Mouse (Mus musculus) cerebellum, postnatal 4 days (tissue): Measurements from ENCODE around the gene Syne2.

Experiments used
- DNase-seq, 2 experiments: peaks; one replicate each; pipeline ENCODE4 v3.0.0; 2022; ENCODE audit warnings: low spot score in 2 of 2, mixed read lengths in 1 of 2

Syne2 gene

DNA sequence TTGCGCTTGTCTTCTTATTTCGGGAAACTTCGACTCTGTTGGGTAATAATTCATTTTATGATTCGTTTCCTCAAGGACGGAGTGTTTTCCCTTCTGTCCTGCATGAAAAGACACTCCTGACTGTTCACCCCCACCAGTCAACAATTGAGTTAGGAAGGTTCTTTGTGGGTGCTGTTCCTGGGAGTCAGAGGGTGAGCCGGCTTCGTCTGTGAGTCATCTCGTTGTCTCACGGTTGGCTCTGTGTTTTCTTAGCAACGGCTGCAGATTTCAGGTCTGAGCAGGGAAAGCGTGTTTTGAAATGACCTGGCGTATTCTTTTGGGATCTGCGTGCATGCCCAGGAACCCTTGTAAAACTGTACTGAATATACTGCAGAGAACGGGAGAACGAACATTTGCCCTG, 9.8 kb downstream of the Syne2 start:
- DNase-seq, result no peak

DNA sequence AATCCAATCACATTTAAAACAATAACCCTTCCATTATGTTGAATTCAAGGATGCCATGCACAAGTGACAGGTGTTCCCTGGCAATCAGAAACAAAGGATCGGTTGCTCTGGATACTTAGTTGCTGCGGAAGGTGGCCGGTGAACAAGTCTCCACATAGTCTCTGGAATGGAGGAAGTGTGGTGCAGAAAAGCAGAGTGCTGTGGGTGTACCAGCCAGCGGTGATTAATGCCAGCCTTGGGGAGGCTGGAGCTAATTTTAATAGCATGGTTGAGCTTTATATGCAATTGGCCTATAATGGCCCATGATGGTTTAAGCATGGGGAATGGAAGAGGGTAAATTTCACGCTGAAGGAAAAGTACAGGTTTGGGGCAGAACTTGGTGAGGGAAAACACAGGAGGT, 11.7 kb downstream of the Syne2 start:
- no peak for DNase-seq

DNA sequence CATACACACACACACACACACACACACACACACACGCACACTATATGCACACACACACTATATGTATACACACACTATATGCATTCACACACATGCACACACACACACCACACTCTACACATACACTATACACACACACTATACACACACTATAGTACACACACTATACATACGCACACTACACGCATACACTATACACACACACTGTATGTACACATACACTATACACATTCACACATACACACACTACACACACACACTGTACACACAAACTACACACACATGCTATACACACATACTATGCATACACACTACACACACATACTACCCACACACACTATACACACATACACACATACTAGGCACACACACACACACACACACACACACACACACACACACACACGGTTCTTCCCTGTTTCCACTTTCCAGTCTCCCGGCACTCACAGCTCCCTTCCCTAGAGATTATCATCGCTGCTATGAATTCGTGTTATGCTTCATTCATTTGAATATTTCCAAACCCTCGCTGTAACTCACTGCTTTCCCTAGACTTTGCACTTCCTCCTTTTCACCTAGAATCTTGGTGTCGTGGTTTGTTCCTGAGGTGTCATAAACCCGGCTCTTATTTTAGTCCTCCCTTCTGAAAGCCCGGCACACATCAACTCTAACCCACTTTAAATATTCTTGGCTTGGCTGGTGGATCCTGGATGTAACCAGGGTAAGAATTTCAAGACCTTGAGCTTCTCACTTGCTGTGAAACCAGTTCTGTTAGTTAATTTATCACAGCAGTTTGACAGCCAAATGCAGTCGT, 15.4 kb downstream of the Syne2 start:
- no peak for DNase-seq

DNA sequence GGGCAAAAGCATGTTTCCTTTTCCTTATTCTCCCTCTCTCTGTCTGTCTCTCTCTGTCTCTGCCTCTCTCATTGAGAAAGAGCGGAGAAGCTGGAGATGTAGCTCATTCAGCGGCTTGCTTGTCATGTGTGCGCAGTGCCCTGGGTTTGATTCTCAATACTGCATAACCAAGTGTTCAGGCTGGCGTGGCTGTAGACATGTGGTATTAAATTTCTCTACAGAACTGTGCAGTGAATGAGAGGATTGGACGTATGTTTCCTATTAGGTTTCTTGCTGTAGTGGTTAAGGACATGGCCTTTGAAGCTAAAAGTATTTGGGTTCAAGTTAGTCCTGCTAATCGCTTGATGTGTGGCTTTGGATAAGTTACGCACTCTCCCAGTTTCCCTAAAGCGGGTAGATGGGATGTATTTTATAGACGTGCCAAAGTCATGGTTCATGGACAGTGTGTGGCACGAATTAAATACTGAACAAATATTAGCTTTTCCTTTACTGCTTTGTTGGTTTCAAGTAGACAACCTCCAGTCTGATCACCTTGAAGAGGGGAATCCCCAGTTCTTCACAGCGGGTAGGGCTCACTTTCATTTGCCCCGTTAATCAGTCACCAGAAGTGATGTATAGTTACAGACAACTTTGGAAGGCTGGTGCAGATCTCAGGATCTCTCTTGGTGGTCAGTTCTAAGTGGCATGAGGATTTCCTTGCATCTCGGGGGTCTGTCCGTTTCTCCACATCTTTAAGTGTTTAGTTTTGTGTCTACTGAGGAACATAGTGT, 16.2 kb downstream of the Syne2 start:
- no peak for DNase-seq

DNA sequence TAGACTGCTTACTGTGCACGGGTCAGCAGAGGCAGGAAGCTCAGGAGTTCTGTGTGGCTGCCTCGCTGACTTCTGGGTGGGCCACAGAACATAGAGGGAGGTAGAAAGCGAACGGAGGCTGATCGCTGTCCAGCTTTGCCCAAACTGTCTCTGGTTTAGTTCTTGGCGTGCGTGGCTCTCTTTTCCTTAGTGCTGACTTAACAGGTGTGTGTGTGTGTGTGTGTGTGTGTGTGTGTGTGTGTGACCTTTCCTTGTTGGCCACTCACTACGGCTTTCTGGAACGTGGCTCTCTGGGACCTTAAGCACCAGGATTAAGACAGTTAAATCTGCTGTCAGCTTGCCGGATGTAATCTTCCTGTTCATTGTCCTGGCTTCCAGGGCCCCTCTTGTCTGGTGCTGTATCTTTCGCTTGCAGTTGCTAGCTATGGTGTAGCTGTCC, 18.6 kb downstream of the Syne2 start:
- DNase-seq, result no peak

DNA sequence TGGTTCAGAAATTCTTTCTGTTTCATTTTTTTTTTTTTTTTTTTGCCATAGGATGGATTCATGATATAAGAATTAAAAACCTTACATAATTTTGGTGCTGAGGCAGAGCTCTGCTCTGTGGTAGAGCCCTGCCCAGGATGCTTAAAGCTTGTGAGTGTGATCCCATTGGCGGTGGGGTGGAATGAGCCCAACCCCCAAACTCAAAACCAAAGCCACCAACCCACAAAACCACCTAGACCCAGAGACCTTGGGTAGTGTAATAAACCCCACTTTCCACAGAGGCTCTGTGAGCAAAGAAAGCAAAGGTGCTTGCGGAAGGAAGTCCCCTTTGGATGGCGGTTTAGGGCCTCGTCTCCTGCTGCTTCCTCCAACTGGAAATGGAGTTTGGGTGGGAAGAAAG, 19.5 kb downstream of the Syne2 start:
- no peak for DNase-seq

DNA sequence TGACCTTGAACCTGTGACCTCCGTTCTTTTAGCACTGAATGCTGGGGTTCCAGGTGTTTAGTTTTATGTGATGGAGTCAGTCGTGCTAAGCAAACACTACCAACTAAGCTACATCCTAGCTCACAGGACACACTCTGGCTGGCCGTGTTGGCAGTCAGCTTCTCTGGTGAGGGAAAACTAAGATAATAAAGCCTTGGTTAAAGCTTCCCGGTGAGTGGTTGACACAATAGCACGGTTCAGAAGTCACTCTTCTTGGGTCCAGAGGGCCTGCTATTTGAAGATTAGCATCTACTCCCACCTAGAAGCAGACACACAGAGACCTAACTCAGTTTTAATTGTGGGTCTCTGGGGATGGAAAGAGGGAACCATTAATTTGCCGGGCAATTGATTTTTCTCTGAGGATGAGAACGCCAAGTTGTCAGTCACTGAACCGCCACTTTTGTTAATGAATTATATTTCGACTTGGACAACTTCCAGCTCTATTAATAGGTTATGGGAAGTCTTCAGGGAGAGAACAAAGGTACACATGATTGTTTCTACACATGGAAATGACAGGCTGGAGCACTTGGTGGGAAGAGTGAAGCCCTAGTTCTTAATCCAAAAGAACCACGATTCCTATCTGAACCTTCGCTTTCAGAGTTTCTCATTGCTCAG, 21.3 kb downstream of the Syne2 start:
- DNase-seq, result no peak

DNA sequence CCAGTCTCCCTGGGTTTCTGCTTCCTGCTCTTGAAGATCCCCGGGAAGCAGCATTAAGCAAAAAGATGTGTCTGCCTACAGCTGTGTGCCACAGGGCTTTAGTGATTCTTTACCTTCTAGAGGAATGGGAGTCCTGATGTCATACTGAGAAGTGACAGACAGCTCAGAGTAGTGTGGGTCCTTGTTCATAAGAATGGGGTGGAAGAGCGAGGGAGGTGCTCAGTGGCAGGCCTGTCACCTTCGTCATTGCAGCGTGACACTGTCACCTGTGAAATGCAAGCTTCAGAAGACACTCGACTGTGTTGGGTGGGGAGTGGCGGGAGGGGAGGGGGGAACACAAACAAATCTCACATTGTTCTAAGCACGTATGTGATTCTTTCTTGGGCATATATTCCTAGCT, 23.2 kb downstream of the Syne2 start:
- no peak for DNase-seq

DNA sequence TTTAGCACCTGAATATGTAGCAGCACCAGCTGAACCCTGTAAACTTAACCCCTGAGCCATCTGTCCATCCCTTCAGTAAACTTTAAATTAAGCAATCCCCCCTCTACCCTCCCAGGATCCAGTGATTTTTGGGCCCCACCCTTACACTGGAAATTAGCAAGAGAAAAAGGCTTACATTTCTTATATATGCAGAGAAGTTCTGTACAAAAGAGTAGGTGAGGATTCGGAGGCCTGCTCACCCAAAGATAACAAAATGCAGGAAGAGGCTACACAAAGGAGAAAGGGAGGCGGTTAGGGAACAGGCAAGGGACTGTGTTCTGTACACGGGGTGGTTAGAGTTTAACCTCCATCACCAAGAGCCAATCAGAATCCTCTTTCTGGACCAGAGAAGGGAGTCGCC, 26.4 kb downstream of the Syne2 start:
- DNase-seq, result no peak

DNA sequence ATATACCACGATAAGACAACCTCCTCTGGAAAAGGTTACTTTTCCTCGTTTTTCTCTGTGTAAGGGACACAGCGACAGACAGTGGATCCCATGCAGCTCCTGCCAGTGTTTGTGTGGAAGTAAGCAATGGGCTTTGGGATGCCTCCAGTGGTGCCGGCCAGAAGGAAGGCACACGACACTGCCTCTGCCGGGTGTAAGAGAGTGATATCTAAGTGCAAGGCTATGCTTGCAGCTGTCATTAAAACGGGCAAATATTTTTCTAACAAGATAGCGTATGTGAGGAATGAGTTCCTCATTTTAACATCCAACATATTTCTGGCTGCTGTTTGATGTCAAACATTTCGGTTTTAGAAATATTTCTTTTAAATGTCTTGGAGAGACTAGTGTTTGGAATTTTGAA, 27.1 kb downstream of the Syne2 start:
- DNase-seq, result no peak

DNA sequence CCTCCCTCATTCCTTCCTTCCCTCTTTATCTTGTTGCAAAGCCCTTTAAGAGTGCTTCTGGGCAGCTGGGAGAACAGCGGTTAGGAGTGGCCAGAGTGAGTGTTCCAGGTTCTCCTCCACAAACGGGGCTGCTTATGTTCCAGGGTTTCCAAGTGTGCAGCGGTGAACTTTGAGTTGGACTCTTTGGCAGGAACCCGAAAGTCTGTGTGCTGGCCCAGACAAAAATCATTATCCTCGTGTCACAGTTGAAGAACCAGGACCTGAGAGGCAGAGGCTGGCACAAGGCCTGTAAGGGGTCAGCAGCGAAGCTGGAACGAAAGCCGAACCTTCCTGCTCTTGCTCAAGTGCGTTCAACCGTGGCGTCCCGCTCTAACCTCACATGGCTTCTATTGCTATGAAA, 28.6 kb downstream of the Syne2 start:
- no peak for DNase-seq

DNA sequence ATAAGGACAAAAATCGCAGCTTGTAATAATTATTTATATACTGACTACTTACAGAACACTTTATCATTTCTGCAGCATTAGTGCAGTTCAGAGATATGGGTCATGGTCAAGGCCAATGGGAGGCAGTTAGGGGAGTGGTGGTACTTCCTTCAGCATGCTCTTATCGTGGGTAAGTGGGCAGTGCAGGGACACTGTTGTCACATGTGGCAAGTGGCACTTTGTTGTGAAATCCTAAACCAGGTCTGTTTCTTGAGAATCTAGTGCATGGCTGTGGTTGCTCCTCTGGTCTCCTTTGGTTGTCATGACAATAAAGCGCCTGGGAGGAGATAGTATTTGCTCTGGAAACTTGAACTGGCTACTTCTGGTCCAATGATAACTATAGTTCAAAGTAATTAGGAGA, 32.3 kb downstream of the Syne2 start:
- no peak for DNase-seq

DNA sequence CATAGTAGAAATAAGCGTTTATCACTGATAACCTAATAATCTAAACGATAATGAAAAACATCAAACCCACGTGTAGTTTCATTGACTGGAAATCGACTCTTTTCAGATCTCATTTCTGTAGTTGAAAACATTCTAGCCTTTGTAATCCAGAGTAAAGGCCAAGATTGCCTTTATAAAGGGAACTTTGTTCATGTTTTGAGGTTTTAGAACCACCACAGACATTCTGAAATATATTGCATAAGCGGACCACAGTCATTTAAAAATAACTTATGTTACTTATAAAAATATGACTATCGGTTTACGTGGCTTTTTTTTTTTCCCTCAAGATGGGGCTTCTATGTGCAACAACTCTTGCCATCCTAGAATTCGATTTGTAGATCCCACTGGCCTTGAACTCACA, 33.5 kb downstream of the Syne2 start:
- no peak for DNase-seq

DNA sequence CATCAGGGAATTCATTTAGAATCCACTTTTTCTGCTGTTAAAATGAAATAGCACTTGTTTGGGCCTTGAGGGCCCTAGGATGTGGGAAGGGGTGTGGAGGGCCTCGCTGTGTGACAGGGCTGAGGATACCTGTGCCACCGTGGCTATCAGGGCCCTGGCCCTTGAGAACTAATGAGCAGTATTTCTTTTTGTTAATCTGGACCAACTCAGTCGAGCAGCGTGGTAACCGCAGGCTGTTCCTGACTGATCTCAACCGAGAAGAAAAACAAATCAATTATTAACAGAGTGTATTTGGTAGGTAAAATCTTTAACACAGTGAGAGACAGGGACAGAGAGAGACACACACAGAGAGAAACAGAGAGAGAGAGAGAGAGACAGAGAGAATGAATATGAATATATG, 34.5 kb downstream of the Syne2 start:
- DNase-seq, result no peak

DNA sequence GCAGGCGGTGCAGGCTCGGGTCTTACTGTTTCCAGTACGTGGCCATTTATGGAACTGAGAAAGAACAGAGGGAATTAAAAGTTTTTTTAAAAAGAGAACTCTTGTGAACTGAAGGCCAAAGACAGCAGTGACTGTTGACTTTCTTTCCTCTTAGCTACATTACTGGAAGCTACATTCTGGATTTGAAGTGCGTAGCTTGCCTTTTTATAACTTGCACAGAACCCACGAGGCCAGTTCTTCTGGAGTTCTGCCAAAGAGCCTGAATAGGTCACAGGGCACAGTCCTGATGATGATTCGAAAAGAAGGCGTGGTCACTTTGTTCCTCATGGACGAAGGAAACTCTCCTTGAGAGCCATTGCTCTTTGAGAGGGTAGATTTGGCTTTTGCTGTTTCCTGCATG, 35.6 kb downstream of the Syne2 start:
- no peak for DNase-seq

DNA sequence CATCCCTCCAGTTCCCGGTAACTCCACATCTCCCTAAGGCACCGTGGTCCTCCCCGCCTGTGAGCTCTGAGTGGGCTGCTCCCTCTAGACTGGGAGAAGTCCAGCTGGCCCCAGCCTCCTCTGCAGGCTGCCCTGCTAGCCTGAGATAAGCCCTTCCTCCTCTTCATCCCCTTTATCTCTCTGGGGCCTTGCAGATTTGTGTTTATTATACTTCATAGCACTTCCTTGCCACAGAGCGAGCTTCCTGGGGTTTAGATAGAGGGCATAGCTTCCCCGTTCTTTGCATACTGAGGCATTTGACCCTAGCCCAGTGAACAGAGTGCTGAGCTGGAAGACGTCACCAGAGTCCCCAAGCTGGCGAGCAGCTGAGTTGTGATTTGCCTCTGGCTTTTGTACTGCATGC, 37.1 kb downstream of the Syne2 start:
- no peak for DNase-seq

DNA sequence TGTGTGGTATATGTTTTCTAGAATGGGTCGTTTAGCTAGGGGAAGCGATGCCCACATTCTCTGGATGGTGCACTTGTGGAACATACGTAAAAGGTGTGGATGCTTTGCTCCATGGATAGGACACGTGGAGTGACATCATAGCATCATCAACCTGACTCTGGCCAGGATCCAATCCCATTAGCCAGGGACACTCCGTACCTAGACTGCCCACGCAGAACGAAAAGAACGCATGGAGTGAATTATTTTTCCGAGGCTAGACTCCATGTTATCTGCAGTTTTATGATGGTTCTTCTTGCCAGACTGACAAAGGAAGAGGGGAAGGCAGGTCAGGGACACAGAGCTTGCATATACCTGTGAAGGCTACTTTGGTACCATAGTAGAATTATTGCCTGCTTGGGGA, 37.7 kb downstream of the Syne2 start:
- DNase-seq, result no peak

DNA sequence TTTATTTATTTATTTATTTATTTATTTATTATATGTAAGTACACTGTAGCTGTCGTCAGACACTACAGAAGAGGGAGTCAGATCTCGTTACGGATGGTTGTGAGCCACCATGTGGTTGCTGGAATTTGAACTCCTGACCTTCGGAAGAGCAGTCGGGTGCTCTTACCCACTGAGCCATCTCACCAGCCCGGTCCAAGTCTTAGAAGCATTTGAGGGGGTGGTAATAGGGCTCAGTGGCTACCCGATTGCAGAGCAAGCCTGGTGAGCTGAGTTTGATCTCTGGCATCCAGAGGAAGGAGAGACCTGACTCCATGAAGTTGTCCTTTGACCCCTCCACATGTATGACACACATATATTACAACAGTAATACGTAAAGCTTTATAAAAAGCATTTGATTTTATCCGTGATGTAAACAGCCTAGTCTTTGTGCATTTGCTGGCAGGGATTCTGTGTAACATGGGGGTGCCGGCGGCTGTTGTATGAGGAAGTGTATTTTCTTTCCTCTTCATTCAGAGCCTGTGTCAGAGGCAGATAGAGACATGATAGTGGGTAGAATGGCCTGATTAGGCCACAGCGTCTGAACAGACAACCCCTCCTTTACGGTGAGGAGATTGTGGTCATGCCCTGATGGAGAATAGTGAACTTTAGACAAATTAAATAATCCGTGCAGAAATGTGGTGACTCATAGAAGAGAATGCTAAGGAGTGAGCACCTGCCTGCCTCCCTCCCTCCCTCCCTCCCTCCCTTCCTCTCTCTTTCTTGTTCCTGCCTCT, 38.3 kb downstream of the Syne2 start:
- no peak for DNase-seq

DNA sequence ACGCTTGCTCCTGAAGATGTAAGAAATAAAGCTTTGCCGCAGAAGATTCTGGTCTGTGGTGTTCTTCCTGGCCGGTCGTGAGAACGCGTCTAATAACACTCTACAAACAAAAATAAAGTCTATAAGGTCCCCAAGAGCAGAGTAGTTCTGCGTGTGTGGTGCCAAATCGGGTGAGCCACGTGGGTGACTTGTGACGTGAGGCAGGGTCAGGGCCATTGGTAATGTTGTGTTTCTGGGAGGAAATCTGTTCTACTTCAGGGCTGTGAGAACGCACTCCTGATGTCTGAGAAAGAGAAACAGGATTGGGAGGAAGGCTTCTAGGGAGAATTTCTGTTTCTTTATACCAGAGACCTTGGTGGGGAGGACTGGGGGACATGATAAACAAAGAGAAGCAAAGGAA, 42.0 kb downstream of the Syne2 start:
- no peak for DNase-seq

DNA sequence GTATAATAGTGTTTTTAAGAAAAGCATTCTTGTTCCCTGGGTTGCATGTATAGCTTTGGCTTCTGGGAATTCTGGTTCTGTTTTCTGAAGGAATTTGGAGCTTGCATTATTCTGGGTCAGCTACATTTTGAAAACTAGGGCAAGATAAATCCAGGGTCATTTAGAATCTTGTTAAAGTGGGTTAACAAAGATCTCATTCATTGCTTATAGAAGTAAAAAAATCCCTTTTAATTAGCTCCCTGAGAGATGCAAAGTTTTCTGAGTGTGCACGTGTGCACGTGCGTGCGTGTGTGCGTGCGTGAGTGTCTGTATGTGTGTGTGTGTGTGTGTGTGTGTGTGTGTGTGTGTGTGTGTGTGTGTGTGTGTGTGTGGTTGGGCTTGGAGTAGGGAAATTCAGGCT, 42.9 kb downstream of the Syne2 start:
- DNase-seq, result no peak

DNA sequence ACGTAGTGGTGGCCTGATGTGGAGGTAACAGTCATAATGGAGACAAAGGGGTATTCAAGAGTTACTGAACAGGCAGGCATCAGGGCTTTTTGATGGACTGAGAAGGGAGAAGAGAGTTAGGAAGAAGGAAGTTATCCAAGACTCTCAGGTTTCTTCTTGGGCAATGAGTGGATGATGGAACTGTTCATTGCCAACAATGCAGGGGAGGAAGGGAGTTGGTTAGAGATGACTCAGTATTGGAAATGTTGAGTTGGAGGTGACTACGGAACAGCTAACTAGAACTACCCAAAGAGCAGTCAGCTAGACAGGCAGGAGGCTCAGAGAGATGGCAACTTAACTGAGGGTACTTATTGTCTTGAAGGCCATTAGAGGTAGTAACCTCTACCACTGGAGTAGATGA, 47.2 kb downstream of the Syne2 start:
- no peak for DNase-seq
